Mouse (Mus musculus): Measurements from ENCODE around the gene Prr14. TPM values are rescaled to one million over a fixed set of nuclear protein-coding genes. Genes with fewer than 3 reads are reported as not detected.

Prr14 gene
- total RNA-seq (2023): 102 TPM

DNA sequence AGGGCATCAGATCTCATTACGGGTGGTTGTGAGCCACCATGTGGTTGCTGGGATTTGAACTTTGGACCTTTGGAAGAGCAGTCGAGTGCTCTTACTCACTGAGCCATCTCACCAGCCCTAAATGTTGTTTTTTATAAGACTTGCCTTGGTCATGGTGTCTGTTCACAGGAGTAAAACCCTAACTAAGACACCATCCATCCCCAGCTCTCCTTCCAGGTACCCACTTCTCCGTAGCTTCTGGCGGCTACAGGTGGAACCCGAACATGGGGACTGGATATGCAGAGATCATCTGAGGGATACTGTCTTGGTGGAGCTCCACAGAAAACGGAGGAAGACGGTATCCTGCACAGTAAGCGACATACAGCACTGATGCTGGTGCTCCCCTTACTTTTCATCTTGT lies at the start of gene Prr14:
Prr14 (plus strand) TSS at position 301 of the 400 bp plus-strand sequence.

DNA sequence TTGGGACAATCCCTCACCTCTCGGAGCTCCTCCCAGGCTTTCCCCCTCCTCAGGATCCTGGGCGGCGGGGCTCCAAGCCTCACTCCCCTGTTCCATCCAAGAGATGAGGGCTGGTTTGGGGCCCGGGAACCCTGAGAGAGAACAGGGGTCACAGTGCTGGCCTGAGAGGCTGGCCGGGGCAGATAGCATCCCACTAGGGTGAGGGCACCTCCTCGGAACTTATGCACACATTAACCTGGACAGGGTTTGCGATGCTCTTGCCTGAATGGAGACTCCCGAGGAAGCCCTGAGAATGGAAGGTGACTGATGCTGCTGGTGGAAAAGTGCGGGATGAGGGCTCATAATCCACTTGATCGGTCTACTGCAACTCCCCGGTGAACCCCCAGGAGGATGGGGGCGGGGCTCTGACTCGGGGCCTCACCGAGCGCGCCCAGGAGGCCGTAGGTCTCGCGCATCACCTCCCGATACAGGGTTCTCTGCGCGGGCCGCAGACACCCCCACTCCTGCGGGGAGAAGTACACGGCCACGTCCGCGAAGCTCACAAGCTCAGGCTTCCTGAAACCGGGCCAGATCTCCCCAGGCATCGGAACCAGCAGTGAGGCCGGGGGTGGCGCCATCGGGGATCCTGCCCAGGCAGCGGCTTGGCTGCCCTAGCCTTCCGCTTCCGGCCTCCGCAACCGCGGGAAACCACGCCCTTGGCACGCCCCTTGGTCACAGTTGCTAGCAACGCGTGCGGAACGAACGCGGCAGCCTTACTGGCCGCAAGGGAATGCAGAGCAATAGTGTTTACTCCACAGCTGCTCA lies 37.8 kb upstream of the Prr14 start, which contains the start of gene Zfp688:
Zfp688 (minus strand) TSS at position 681 of the 804 bp plus-strand sequence.

DNA sequence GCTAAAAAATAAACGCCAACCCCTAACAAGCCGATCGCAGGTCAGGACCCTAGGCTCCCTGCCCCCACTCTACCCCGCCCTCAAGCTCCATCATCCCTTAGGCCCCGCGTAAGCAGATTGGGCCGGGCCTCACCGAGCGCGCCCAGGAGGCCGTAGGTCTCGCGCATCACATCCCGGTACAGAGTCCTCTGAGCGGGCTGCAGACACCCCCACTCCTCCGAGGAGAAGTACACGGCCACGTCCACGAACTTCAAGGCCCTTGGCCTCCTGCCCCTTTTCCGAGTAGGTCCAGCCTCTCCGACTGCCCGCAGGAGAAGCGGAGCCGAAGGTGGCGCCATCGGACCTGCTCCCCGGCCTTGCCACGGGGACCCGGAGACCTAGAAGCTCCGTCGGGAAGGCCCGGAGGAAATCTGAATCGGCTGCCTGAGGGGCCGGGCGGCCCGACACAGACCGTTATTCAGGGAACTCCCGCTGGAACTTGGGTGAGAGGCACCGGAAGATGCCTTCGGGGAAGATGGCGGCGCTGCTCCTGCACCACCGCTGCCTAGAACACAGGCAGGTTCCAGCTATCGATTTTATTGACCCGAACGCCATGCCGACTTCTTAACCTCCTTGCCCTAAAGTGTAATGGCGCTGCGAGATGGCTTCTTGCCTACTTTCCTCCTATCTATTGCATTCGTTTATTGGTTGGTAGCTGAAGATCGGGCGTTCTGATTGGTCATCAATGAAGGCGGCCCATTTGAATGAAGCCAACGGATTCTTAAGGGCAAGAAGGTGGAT lies 10.7 kb upstream of the Prr14 start, which contains the start of gene Zfp689:
Zfp689 (minus strand) TSS at position 638 of the 780 bp plus-strand sequence.

DNA sequence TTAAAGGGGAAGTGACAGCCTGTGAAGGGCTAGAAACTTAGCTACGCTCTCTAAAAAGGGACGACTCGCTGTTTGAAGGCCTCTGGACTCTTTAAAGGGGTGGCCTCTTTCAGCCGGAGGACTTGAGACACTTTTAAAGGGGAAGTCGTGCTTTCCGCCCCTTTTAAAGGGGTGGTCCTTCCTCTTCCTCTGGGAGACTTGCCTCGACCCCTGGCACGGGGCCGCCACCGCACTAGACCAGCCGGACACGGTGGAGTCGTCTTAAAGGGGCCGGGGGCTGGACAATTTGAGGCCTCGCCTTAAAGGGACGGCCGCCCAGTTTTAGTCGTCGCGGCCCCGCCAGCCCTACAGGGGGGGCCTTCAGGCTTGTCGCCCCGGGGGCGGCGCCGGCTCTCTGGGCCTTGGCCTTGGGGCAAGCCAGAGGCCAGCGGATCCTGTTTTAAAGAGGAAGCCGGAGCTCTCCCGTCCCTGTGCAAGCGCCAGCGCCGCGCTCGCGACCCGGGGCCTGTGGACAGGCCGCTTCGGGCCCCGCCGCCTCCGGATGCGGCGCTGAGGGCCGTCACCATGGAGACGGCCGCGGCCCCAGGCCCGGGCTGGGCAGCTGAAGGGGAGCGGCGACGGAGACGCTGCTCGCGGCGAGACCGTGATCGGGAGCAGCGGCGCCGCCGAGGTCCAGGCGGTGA lies 19.4 kb downstream of the Prr14 start, which contains the start of gene Fbrs:
Fbrs (plus strand) TSS at position 565 of the 683 bp plus-strand sequence.

DNA sequence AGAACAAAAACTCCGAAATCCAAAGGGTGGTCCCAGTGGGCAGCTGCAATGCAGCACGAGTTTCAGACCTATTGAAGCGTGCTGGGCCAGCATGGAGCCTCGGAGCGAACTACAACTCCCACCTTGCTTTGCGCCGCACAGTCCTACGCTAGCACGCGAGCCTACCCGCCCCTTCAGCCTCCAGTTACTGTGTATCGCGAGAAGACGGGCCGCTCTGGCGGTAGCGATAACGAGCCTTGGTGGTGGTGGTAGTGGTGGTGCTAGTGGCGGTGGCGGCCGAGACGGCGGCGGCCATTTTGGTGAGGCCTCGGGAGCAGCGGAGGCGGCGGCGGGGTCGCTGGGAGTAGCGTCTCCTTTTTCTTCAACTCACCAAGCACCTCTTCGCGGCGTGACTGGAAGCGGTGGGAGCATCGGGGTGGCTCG lies 52.4 kb downstream of the Prr14 start, which contains the start of gene Srcap:
Srcap (plus strand) TSS at position 176 of the 423 bp plus-strand sequence.

DNA sequence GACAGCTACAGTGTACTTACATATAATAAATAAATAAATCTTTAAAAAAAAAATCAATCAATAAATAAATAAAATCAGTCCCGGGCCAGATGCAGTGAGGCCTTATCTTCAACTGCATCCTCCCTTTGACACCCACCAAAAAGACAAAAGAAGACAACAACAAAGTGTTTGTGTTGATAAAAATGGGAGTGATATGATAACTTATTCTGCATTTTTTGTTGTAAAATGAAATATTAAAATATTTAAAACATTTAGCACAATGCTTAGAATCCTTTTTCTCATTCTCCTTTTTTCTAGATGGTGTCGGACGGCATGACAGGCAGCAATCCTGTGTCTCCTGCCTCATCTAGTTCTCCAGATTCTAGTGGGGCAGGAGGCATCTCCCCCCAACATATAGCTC lies 59.9 kb downstream of the Prr14 start, which contains the start of gene Gm42715:
Gm42715 (plus strand) TSS at position 301 of the 400 bp plus-strand sequence.

Other genes starting within 250 kb of the Prr14 start
- gene Zfp553, start 226.6 kb upstream of the Prr14 start, total RNA-seq (2023): 9.8 TPM
- gene Sept1, start 226.5 kb upstream of the Prr14 start, total RNA-seq (2023): 581 TPM
- gene Zfp771, start 215.3 kb upstream of the Prr14 start, total RNA-seq (2023): 15.3 TPM
- gene Dctpp1, start 198.9 kb upstream of the Prr14 start, total RNA-seq (2023): 20.0 TPM
- 27.3 TPM for gene Sephs2, start 185.6 kb upstream of the Prr14 start, total RNA-seq (2023)
- 187 TPM for gene Itgal, start 163.4 kb upstream of the Prr14 start, total RNA-seq (2023)
- not detected for gene Zfp768, start 114.0 kb upstream of the Prr14 start, total RNA-seq (2023)
- gene Zfp747, start 83.6 kb upstream of the Prr14 start, total RNA-seq (2023): 21.9 TPM
- gene 9130019O22Rik, start 72.4 kb upstream of the Prr14 start, total RNA-seq (2023): 3.9 TPM
- gene E430018J23Rik, start 66.0 kb upstream of the Prr14 start, total RNA-seq (2023): 9.9 TPM
- gene Zfp764, start 52.8 kb upstream of the Prr14 start, total RNA-seq (2023): 10.4 TPM
- 16.1 TPM for gene Zfp688, start 37.5 kb upstream of the Prr14 start, total RNA-seq (2023)
- gene Zfp689, start 10.5 kb upstream of the Prr14 start, total RNA-seq (2023): 6.5 TPM
- gene Fbrs, start 19.6 kb downstream of the Prr14 start, total RNA-seq (2023): 191 TPM
- gene Srcap, start 52.4 kb downstream of the Prr14 start, total RNA-seq (2023): 197 TPM
- gene Gm42715, start 60.0 kb downstream of the Prr14 start, total RNA-seq (2023): 42.5 TPM
- gene Tmem265, start 101.8 kb downstream of the Prr14 start, total RNA-seq (2023): 4.4 TPM
- gene Phkg2, start 113.7 kb downstream of the Prr14 start, total RNA-seq (2023): 149 TPM
- gene Ccdc189, start 129.0 kb downstream of the Prr14 start, total RNA-seq (2023): not detected
- gene Rnf40, start 129.2 kb downstream of the Prr14 start, total RNA-seq (2023): 117 TPM
- 1.9 TPM for gene Zfp629, start 156.2 kb downstream of the Prr14 start, total RNA-seq (2023)
- gene Bcl7c, start 249.3 kb downstream of the Prr14 start, total RNA-seq (2023): 25.3 TPM